Mouse (Mus musculus): ENCODE results near the gene Gm17359. TPM values are rescaled to one million over a fixed set of nuclear protein-coding genes. Genes with fewer than 3 reads are reported as not detected.

The Gm17359 gene
- polyA plus RNA-seq (2016; fragmentation: Nextera tagmentation; extraction: Ambion mirVana): not detected in 2 replicates

- Histone ChIP-seq H3K9me3 (replicated peaks) (no peaks in the 10 kb centered on the region), H3K4me1 (replicated peaks) (no peaks in the 10 kb centered on the region), H3K4me2 (no peak within 1 kb of the TSS), H3K36me3 (no peaks in the 10 kb centered on the region), H3K4me3 (no peak within 1 kb of the TSS), H3K27me3 (replicated peaks) (no peaks in the 10 kb centered on the region), H3K27ac (ENCODE audit: poor library complexity, severe bottlenecking) (no peak within 1 kb of the TSS), H3K9ac (no peak within 1 kb of the TSS)
- 61% methylated on average over 8 of the region's 8 CpGs for WGBS
- no peak for ATAC-seq (ENCODE audit: insufficient number of reproducible peaks, low FRiP score)
These were observed at the start of gene Gm17359 for GRCm38 (mm10) chr3:79336044-79336766. Gm17359 (plus strand) TSS chr3:79336661.

GRCm38 (mm10) chr3:79287108-79287576 is 49.3 kb upstream of the Gm17359 start:
- H3K4me1 ChIP-seq (replicated peaks): peaks cover 30% of the 10 kb centered on the region
- peak overlapping the region; percentile 98 for H3K27ac ChIP-seq (ENCODE audit: poor library complexity, severe bottlenecking)
- WGBS: under 1% methylated on average over 57 of the region's 60 CpGs
- ATAC-seq (ENCODE audit: insufficient number of reproducible peaks, low FRiP score): peak; percentile 96
- H3K36me3 ChIP-seq: no peaks in the 10 kb centered on the region
- H3K9ac ChIP-seq: peak overlapping the region; percentile 95
- peak overlapping the region; percentile 75 for H3K4me2 ChIP-seq
- H3K9me3 ChIP-seq (replicated peaks): no peaks in the 10 kb centered on the region
- H3K27me3 ChIP-seq (replicated peaks): no peaks in the 10 kb centered on the region
- H3K4me3 ChIP-seq: peak overlapping the region; percentile 80

GRCm38 (mm10) chr3:79287699-79288458 is 48.6 kb upstream of the Gm17359 start:
- 14% methylated on average over 17 of the region's 17 CpGs for WGBS
- H3K9me3 ChIP-seq (replicated peaks): no peaks in the 10 kb centered on the region
- peak overlapping the region; percentile 80 for H3K4me3 ChIP-seq
- H3K27me3 ChIP-seq (replicated peaks): no peaks in the 10 kb centered on the region
- H3K4me1 ChIP-seq (replicated peaks): peaks cover 23% of the 10 kb centered on the region
- no peaks in the 10 kb centered on the region for H3K36me3 ChIP-seq
- H3K4me2 ChIP-seq: peak overlapping the region; percentile 75
- H3K27ac ChIP-seq (ENCODE audit: poor library complexity, severe bottlenecking): peak overlapping the region; percentile 2; the same call in 1 of the 2 replicates
- peak overlapping the region; percentile 95 for H3K9ac ChIP-seq
- no peak for ATAC-seq (ENCODE audit: insufficient number of reproducible peaks, low FRiP score)

GRCm38 (mm10) chr3:79289050-79289449 is 47.4 kb upstream of the Gm17359 start:
- 71% methylated on average over 3 of the region's 3 CpGs for WGBS
- H3K4me3 ChIP-seq: no peak overlapping the region
- no peak for ATAC-seq (ENCODE audit: insufficient number of reproducible peaks, low FRiP score)
- peaks cover 14% of the 10 kb centered on the region for H3K4me1 ChIP-seq (replicated peaks)
- H3K27ac ChIP-seq (ENCODE audit: poor library complexity, severe bottlenecking): no peak overlapping the region
- H3K4me2 ChIP-seq: no peak overlapping the region
- no peaks in the 10 kb centered on the region for H3K36me3 ChIP-seq
- H3K9ac ChIP-seq: no peak overlapping the region
- no peaks in the 10 kb centered on the region for H3K9me3 ChIP-seq (replicated peaks)
- no peaks in the 10 kb centered on the region for H3K27me3 ChIP-seq (replicated peaks)

- no peaks in the 10 kb centered on the region for H3K27me3 ChIP-seq (replicated peaks)
- H3K36me3 ChIP-seq: no peaks in the 10 kb centered on the region
- H3K4me2 ChIP-seq: no peak overlapping the region
- ATAC-seq (ENCODE audit: insufficient number of reproducible peaks, low FRiP score): no peak
- H3K4me3 ChIP-seq: no peak overlapping the region
- H3K27ac ChIP-seq (ENCODE audit: poor library complexity, severe bottlenecking): no peak overlapping the region
- no peaks in the 10 kb centered on the region for H3K9me3 ChIP-seq (replicated peaks)
- H3K4me1 ChIP-seq (replicated peaks): no peaks in the 10 kb centered on the region
- no peak overlapping the region for H3K9ac ChIP-seq
- WGBS: 63% methylated on average over 4 of the region's 4 CpGs
These were observed 43.4 kb upstream of the Gm17359 start for GRCm38 (mm10) chr3:79293023-79293422.

- H3K27me3 ChIP-seq (replicated peaks): no peaks in the 10 kb centered on the region
- no peak for ATAC-seq (ENCODE audit: insufficient number of reproducible peaks, low FRiP score)
- H3K4me1 ChIP-seq (replicated peaks): no peaks in the 10 kb centered on the region
- no peak overlapping the region for H3K27ac ChIP-seq (ENCODE audit: poor library complexity, severe bottlenecking)
- H3K4me3 ChIP-seq: no peak overlapping the region
- WGBS: 86% methylated on average over 3 of the region's 3 CpGs
- H3K9me3 ChIP-seq (replicated peaks): no peaks in the 10 kb centered on the region
- H3K36me3 ChIP-seq: no peaks in the 10 kb centered on the region
- no peak overlapping the region for H3K4me2 ChIP-seq
- no peak overlapping the region for H3K9ac ChIP-seq
These were observed 41.8 kb upstream of the Gm17359 start for GRCm38 (mm10) chr3:79294701-79295100.

GRCm38 (mm10) chr3:79296049-79296448 is 40.4 kb upstream of the Gm17359 start:
- Histone ChIP-seq H3K4me3 (no peak overlapping the region), H3K4me1 (replicated peaks) (no peaks in the 10 kb centered on the region), H3K4me2 (no peak overlapping the region), H3K27ac (ENCODE audit: poor library complexity, severe bottlenecking) (no peak overlapping the region), H3K9ac (no peak overlapping the region), H3K9me3 (replicated peaks) (no peaks in the 10 kb centered on the region), H3K27me3 (replicated peaks) (no peaks in the 10 kb centered on the region), H3K36me3 (no peaks in the 10 kb centered on the region)
- 60% methylated on average over 5 of the region's 5 CpGs for WGBS
- no peak for ATAC-seq (ENCODE audit: insufficient number of reproducible peaks, low FRiP score)

GRCm38 (mm10) chr3:79296586-79296985 is 39.9 kb upstream of the Gm17359 start:
- Histone ChIP-seq H3K27ac (ENCODE audit: poor library complexity, severe bottlenecking) (no peak overlapping the region), H3K9me3 (replicated peaks) (no peaks in the 10 kb centered on the region), H3K4me3 (no peak overlapping the region), H3K36me3 (no peaks in the 10 kb centered on the region), H3K9ac (no peak overlapping the region), H3K4me2 (no peak overlapping the region), H3K27me3 (replicated peaks) (no peaks in the 10 kb centered on the region), H3K4me1 (replicated peaks) (no peaks in the 10 kb centered on the region)
- no peak for ATAC-seq (ENCODE audit: insufficient number of reproducible peaks, low FRiP score)
- WGBS: 84% methylated on average over 3 of the region's 3 CpGs

GRCm38 (mm10) chr3:79297281-79297680 is 39.2 kb upstream of the Gm17359 start:
- no peaks in the 10 kb centered on the region for H3K9me3 ChIP-seq (replicated peaks)
- H3K36me3 ChIP-seq: no peaks in the 10 kb centered on the region
- no peak overlapping the region for H3K4me3 ChIP-seq
- no peak for ATAC-seq (ENCODE audit: insufficient number of reproducible peaks, low FRiP score)
- WGBS: 82% methylated on average over 4 of the region's 4 CpGs
- H3K4me2 ChIP-seq: no peak overlapping the region
- no peak overlapping the region for H3K9ac ChIP-seq
- H3K27ac ChIP-seq (ENCODE audit: poor library complexity, severe bottlenecking): no peak overlapping the region
- no peaks in the 10 kb centered on the region for H3K27me3 ChIP-seq (replicated peaks)
- H3K4me1 ChIP-seq (replicated peaks): no peaks in the 10 kb centered on the region

- no peaks in the 10 kb centered on the region for H3K36me3 ChIP-seq
- H3K4me1 ChIP-seq (replicated peaks): no peaks in the 10 kb centered on the region
- H3K4me3 ChIP-seq: no peak overlapping the region
- H3K9me3 ChIP-seq (replicated peaks): no peaks in the 10 kb centered on the region
- no peaks in the 10 kb centered on the region for H3K27me3 ChIP-seq (replicated peaks)
- H3K4me2 ChIP-seq: no peak overlapping the region
- 75% methylated on average over 15 of the region's 15 CpGs for WGBS
- no peak for ATAC-seq (ENCODE audit: insufficient number of reproducible peaks, low FRiP score)
- H3K9ac ChIP-seq: no peak overlapping the region
- no peak overlapping the region for H3K27ac ChIP-seq (ENCODE audit: poor library complexity, severe bottlenecking)
These were observed 37.1 kb upstream of the Gm17359 start for GRCm38 (mm10) chr3:79299401-79299800.

GRCm38 (mm10) chr3:79308605-79309004 is 27.9 kb upstream of the Gm17359 start:
- ATAC-seq (ENCODE audit: insufficient number of reproducible peaks, low FRiP score): no peak
- no peak overlapping the region for H3K27ac ChIP-seq (ENCODE audit: poor library complexity, severe bottlenecking)
- WGBS: 82% methylated on average over 4 of the region's 4 CpGs
- no peak overlapping the region for H3K9ac ChIP-seq
- H3K36me3 ChIP-seq: no peaks in the 10 kb centered on the region
- H3K4me3 ChIP-seq: no peak overlapping the region
- H3K4me1 ChIP-seq (replicated peaks): no peaks in the 10 kb centered on the region
- no peaks in the 10 kb centered on the region for H3K27me3 ChIP-seq (replicated peaks)
- H3K9me3 ChIP-seq (replicated peaks): 0 out of 2 replicates have a peak, but pooled peaks cover 5% of the 10 kb centered on the region
- no peak overlapping the region for H3K4me2 ChIP-seq
